Mouse (Mus musculus) CD8-positive naive resting alpha-beta T cell, adult 2 months (primary cell): ENCODE data around the gene Prpf8.
A peak's percentile ranks its signal among the peaks of the same experiment; 100 is the strongest.

Experiments
- DNase-seq, 2 experiments: peaks; one replicate each; pipeline ENCODE4 v3.0.0; 2022; ENCODE audit warnings: low read depth in 2 of 2, low spot score in 2 of 2

The Prpf8 gene

GRCm38 (mm10) chr11:75459141-75459711, 27.4 kb upstream of the Prpf8 start:
- no peak for DNase-seq

DNA sequence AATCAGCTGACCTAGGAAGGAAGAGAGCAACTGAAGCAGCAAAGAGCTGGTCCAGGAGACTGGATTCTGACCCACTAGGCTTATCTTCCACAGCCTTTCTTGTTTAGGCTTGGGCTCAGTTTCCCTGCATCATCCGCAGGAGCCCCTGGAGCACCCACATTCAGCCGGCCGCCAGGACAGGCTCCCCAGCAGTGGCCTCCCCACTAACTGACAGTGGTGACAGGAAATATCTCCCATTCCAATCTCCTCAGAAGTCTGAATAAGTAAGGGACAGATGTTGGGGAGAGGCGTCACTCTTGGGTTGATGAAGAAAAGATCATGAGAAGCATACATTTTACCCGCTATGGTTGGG, 26.9 kb upstream of the Prpf8 start:
- no peak for DNase-seq

DNA sequence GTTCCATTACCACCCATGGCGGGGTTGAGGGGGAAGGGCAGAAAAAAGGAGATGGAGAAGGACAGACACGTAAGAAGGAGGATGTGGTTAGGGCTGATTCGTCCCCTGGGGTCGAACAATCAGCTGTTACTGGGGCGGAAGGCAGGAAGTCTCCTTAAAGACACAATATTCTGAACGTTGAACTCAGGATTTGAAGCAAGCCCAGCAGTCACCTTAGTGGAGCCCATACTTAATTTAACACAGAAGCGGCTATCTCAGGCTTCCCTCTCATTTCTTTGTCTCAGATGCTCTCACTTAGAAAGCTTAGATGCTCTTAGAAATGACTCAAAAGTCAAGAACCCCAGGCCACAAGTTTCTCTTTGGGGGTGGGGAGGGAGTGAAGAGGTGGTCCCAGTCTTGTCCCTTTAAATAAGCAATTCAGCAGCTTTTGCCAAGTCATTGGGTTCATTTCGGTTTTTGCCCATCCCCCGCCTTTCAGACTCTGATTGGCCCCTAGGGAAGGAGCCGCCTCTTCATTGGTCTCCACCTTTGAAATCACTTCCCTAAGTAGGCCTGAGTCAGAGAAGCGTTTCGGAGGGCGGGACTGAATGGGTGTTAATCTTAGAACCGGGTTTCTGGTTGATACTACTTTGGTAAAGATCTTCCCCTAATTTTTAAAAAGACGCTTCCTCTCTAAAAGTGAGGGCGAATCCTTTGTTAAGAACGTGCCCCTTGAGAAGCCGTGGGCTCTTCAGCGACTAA, 26.3 kb upstream of the Prpf8 start:
- DNase-seq: peak; percentile 49 to 53

DNA sequence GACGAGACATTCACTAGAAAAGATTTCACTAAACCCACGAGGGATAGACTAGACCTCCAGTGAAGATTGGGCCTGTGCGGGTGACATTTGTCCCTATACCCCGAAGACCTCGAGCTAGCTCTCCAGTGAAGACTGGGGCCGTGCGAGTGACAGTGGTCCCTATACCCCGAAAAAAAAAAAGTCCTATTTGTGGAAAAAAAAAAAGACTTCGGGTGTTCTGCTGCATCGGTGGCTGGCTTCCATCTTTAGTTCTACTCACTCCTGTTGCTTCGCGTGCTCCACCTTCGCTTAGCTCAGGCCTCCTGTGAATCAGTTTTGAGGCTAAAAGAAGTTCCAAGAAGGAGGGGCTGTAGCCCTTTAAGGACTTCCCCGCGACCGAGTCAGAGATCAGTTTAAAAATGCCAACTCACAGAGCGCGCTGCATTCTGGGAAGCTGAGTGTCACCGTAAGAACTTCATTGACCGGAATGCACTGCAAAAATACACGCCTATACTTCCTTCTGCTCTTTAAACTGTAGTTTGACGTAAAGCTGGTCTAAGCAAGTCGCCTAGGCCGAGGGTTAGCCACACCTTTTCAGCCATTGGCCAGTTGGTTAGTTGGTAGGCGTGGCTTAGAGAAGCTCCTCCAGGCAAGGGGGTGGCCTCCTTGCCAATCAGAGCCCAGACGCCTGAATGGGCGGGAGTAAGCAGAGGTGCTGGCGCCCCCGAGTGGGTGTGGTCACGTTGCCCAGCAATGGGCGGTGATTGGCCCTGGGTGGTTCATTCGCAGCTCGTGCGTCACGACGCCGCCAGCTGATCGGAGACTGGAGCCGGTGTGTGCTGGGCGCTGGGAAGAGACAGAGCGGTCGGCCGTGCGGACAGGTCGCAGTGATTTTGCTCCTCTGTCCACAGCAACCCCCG, 25.5 kb upstream of the Prpf8 start, which contains the start of gene Tlcd2:
Gene Tlcd2, plus strand, starts transcription at position 872 of the 899 bp plus-strand sequence.
- peak; percentile 99 for DNase-seq

DNA sequence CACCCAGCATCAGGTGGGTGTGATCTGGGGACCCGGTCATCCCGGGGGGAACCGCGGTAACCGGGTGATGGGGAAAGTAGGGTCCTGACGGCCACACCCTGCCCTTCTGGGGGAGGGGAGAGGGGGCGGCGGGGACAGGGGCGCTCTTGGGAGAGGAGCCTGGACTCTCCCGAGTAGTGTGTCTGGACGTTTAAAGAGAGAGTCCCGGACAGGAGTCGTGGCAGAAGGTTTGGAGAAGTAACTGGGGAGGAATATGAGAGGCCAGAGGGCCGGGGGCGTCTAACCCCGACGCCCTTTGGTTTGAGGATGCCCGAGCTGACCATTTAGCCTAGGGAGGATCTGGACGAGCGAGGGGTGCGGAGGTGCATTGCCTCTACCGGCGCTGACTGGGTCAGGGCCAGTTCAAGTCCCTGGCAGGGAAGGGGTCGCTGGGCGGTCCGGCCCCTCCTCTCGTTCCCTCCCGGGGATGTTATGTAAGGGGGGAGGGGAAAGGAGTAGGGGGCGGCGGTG, 24.8 kb upstream of the Prpf8 start:
- DNase-seq: no peak

GRCm38 (mm10) chr11:75462253-75462783, 24.3 kb upstream of the Prpf8 start:
- DNase-seq: no peak

DNA sequence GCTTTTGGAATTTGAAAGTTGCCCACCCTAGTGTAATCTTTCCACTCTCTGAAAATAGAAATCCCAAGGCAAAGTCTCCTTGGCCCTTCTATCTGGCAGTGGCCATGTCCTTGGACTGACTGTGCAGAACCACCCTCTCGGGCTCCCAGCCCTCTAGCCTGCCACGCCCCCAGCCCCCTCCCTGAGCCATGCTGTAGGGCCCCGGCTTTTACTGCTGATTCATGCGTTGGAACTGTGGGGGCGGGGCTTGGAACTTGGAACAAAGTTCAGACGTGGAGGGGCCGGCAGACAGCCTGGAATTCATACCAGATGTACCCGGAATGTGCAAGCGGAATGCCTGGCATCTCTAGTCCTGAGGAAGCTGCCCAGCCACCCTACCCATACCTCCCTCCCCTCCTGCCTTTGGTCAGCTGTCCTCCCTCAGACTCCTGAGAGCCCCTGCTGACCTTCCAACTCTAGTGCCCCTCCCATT, 23.7 kb upstream of the Prpf8 start:
- DNase-seq: no peak

- no peak for DNase-seq
These were observed 23.0 kb upstream of the Prpf8 start for GRCm38 (mm10) chr11:75463624-75464023.

GRCm38 (mm10) chr11:75464417-75464816, 22.2 kb upstream of the Prpf8 start:
- no peak for DNase-seq

- DNase-seq: no peak
These were observed 21.6 kb upstream of the Prpf8 start for GRCm38 (mm10) chr11:75465051-75465450.

GRCm38 (mm10) chr11:75466731-75467505, 19.7 kb upstream of the Prpf8 start:
- DNase-seq: no peak

GRCm38 (mm10) chr11:75467512-75468215, 19.0 kb upstream of the Prpf8 start:
- no peak for DNase-seq

- DNase-seq: no peak
These were observed 18.2 kb upstream of the Prpf8 start for GRCm38 (mm10) chr11:75468410-75468809.

DNA sequence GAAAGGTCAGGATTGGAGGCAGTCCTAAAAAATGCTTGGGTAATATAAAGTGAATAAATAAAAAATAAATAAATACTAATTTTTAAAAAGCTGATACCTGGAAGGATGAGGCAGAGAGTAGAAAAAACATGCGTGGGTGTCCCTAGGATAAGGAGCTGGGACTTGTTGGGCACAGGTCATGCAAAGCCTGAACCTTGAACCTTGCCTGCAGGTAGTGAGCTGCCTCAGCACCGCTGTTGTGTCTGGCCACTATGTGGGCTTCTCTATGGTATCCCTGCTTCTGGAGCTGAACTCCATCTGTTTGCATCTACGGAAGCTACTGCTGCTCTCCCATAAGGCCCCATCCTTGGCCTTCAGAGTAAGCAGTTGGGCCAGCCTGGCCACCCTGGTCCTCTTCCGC, 17.4 kb upstream of the Prpf8 start:
- no peak for DNase-seq

GRCm38 (mm10) chr11:75470675-75471074, 15.9 kb upstream of the Prpf8 start:
- no peak for DNase-seq

- no peak for DNase-seq
These were observed 14.0 kb upstream of the Prpf8 start for GRCm38 (mm10) chr11:75472469-75473081.

- no peak for DNase-seq
These were observed 13.2 kb upstream of the Prpf8 start for GRCm38 (mm10) chr11:75473376-75473775.

DNA sequence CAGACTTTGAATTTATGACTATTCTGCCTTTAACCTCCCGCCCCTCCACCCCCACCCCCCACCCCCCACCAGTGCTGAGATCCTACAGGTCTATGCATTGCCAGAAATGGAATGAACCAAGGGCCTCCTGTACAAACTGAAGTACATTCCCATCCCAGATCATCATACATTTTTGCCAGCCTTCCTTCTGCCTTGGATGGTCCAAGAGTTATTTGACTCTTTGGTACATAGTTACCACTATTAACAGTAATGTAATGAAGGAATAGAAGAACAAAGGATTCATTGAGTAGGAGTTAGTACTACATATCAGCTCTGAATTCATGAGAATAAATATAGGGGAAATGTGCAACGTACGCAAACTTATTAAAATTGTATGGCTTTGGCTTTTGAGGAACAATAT, 424 bp upstream of the Prpf8 start:
- DNase-seq: no peak

DNA sequence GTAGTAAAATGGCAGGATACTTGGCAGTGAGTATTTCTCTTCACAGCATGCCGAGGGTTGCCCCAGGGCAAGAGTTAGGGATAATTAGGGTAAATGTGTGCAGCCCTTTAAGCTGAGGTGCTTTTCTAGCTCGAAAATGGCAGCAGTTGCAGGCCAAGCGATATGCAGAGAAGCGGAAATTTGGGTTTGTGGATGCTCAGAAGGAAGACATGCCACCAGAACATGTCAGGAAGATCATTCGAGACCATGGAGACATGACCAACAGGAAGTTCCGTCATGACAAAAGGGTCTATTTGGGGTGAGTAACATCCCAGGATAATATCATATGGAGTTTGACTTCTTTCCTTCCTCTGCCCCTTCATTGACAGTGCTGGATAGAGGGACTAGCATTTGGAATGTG, 880 bp downstream of the Prpf8 start:
- no peak for DNase-seq
